Mouse (Mus musculus): ENCODE data around the gene Hal. TPM values are rescaled to one million over a fixed set of nuclear protein-coding genes. Genes with fewer than 3 reads are reported as not detected.

The Hal gene
- polyA plus RNA-seq, 1 experiment from 2014 or later, result 3.4 TPM

GRCm38 (mm10) chr10:93515927-93516326, 27.4 kb downstream of the Hal start:
- H3K27me3 ChIP-seq, result no peaks in the 10 kb centered on the region
- no peak overlapping the region for H3K4me3 ChIP-seq (replicated peaks)
- no peaks in the 10 kb centered on the region for H3K36me3 ChIP-seq
- H3K27ac ChIP-seq (replicated peaks), result no peak overlapping the region
- no peak for ATAC-seq (ENCODE audit: insufficient number of reproducible peaks, low FRiP score, low TSS enrichment, low read depth)
- H3K4me1 ChIP-seq, result no peaks in the 10 kb centered on the region
- no peak overlapping the region for H3K4me2 ChIP-seq (replicated peaks)
- H3K9ac ChIP-seq, result no peak overlapping the region
- WGBS, result 83% methylated on average over 12 of the region's 12 CpGs
- H3K9me3 ChIP-seq (replicated peaks), result no peaks in the 10 kb centered on the region

DNA sequence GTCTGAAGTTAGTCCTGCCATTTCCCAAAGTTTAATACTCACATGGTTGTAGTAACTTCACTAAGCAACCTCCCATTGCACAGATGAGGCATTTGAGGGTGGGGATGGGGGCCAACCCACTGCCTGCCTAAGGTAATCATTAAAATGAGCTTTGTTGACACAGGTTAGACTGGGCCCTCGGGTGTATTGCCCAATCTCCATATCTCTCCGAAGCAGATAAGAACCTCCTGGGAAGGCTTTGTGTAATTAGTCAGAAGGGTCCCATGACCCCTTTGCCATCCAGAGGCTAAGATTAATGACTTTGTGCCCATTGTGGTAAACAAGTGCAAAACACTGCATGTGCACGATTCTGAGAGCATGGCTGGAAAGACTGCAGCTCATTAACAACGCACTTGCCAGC, 29.2 kb downstream of the Hal start:
- Histone ChIP-seq H3K4me2 (replicated peaks) (no peak overlapping the region), H3K4me3 (replicated peaks) (no peak overlapping the region), H3K9me3 (replicated peaks) (no peaks in the 10 kb centered on the region), H3K4me1 (no peaks in the 10 kb centered on the region), H3K36me3 (no peaks in the 10 kb centered on the region), H3K27me3 (no peaks in the 10 kb centered on the region), H3K9ac (no peak overlapping the region), H3K27ac (replicated peaks) (no peak overlapping the region)
- WGBS, result 68% methylated on average over 4 of the region's 4 CpGs
- no peak for ATAC-seq (ENCODE audit: insufficient number of reproducible peaks, low FRiP score, low TSS enrichment, low read depth)

DNA sequence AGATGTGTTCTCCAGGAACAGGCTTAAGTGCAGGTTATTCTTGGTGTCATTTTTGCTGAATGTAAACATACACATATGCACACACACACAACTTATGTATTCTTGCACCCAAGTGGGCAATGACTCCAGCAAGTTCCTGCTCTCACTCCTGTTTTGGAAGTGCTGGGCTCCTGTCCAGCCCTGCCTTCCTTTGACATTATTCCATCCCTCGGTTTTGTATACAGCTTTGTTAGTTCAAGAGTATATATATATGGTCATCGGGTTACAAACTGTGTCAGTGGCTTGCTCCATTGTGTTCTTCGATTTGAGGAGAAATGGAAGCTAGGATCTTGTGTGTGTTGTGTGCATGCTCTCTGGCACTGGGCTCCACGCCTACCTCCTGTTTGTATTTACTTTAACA, 29.6 kb downstream of the Hal start:
- Histone ChIP-seq H3K9ac (no peak overlapping the region), H3K4me2 (replicated peaks) (no peak overlapping the region), H3K27me3 (no peaks in the 10 kb centered on the region), H3K4me3 (replicated peaks) (no peak overlapping the region), H3K27ac (replicated peaks) (no peak overlapping the region), H3K4me1 (no peaks in the 10 kb centered on the region), H3K36me3 (no peaks in the 10 kb centered on the region), H3K9me3 (replicated peaks) (no peaks in the 10 kb centered on the region)
- 78% methylated on average over 4 of the region's 4 CpGs for WGBS
- no peak for ATAC-seq (ENCODE audit: insufficient number of reproducible peaks, low FRiP score, low TSS enrichment, low read depth)

DNA sequence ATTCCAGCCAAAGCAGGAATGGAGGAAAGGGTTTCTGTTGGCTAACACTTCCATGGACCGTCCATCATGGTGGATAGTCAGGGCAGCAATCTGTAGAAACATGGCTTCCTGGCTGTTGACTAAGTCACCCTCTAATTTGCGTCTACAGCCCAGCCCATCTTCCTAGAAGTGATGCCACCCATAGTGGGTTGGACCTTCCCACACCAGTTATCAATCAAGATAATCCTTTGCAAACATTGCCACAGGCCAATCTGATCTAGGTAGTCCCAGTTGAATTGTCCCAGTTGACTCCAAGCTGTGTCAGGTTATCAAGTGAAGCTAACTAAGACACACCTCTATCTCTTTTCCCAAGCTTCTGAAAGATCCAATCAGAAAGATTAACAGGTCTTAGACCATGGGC, 30.1 kb downstream of the Hal start:
- no peak overlapping the region for H3K4me3 ChIP-seq (replicated peaks)
- no peak overlapping the region for H3K4me2 ChIP-seq (replicated peaks)
- H3K27ac ChIP-seq (replicated peaks), result no peak overlapping the region
- no peak for ATAC-seq (ENCODE audit: insufficient number of reproducible peaks, low FRiP score, low TSS enrichment, low read depth)
- 92% methylated on average over 2 of the region's 2 CpGs for WGBS
- H3K9ac ChIP-seq, result no peak overlapping the region
- H3K4me1 ChIP-seq, result no peaks in the 10 kb centered on the region
- no peaks in the 10 kb centered on the region for H3K27me3 ChIP-seq
- H3K9me3 ChIP-seq (replicated peaks), result no peaks in the 10 kb centered on the region
- no peaks in the 10 kb centered on the region for H3K36me3 ChIP-seq

DNA sequence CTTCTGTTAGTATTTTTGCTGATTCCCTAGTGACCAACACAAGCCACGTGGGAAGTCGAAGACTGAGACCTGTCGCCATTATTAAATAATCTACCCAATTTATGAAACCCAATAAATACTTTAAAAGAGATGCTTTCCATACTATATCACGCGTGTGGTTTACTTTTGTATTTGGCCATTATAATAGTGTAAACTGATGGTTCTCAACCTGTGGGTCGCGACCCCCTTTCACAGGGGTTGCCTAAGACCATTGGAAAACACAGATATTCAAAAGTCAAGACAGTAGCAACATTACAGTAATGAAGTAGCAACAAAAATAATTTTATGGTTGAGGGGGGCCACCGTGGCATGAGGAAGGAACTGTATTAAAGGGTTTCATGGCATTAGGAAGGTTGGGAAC, 30.6 kb downstream of the Hal start:
- no peaks in the 10 kb centered on the region for H3K27me3 ChIP-seq
- no peaks in the 10 kb centered on the region for H3K9me3 ChIP-seq (replicated peaks)
- no peaks in the 10 kb centered on the region for H3K4me1 ChIP-seq
- H3K4me3 ChIP-seq (replicated peaks), result no peak overlapping the region
- H3K36me3 ChIP-seq, result no peaks in the 10 kb centered on the region
- no peak overlapping the region for H3K9ac ChIP-seq
- no peak for ATAC-seq (ENCODE audit: insufficient number of reproducible peaks, low FRiP score, low TSS enrichment, low read depth)
- WGBS, result 87% methylated on average over 8 of the region's 8 CpGs
- H3K4me2 ChIP-seq (replicated peaks), result no peak overlapping the region
- no peak overlapping the region for H3K27ac ChIP-seq (replicated peaks)

DNA sequence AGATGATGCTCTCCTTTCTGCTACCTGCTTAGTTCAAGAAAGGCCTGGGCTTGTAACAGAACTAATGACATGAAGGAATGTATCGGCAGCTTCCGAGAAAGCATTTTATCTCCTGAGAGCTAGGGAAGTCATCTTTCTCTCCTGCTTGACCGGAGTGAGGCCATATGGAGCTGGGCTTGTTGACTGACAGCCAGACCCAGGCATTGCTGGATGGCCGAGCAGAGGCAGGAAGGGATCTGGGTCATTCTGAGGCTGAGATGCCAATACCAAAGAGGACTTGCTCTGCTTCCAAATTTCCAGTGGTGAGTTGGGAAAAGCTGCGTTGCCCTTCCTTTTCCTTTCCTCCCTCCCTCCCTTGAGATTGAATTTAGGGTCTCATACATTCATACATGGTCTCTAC, 31.2 kb downstream of the Hal start:
- Histone ChIP-seq H3K4me2 (replicated peaks) (no peak overlapping the region), H3K27me3 (no peaks in the 10 kb centered on the region), H3K27ac (replicated peaks) (no peak overlapping the region), H3K9me3 (replicated peaks) (no peaks in the 10 kb centered on the region), H3K9ac (no peak overlapping the region), H3K4me1 (no peaks in the 10 kb centered on the region), H3K4me3 (replicated peaks) (no peak overlapping the region), H3K36me3 (no peaks in the 10 kb centered on the region)
- 76% methylated on average over 5 of the region's 5 CpGs for WGBS
- no peak for ATAC-seq (ENCODE audit: insufficient number of reproducible peaks, low FRiP score, low TSS enrichment, low read depth)

DNA sequence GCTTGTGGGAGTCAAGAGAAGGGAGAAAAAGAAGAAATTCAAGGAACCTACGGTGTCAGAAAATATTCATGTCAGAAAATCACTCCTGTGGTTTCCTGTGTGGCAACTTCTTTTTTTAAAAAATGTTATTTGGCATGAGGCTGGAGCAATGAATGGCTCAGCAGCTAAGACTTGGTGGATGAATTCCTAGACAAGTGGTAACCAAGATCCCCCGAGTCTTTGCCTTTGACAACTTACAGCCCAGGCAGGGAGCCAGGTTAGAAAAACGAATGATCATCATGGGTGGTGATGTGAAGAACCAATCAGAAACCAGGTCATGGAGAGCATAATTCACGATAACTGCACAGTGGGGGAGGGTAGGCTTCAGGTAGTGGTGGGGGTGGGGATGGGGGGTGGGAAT, 32.4 kb downstream of the Hal start:
- Histone ChIP-seq H3K4me2 (replicated peaks) (no peak overlapping the region), H3K27me3 (no peaks in the 10 kb centered on the region), H3K36me3 (no peaks in the 10 kb centered on the region), H3K9me3 (replicated peaks) (no peaks in the 10 kb centered on the region), H3K4me1 (no peaks in the 10 kb centered on the region), H3K27ac (replicated peaks) (no peak overlapping the region), H3K4me3 (replicated peaks) (no peak overlapping the region), H3K9ac (no peak overlapping the region)
- 59% methylated on average over 4 of the region's 4 CpGs for WGBS
- no peak for ATAC-seq (ENCODE audit: insufficient number of reproducible peaks, low FRiP score, low TSS enrichment, low read depth)

DNA sequence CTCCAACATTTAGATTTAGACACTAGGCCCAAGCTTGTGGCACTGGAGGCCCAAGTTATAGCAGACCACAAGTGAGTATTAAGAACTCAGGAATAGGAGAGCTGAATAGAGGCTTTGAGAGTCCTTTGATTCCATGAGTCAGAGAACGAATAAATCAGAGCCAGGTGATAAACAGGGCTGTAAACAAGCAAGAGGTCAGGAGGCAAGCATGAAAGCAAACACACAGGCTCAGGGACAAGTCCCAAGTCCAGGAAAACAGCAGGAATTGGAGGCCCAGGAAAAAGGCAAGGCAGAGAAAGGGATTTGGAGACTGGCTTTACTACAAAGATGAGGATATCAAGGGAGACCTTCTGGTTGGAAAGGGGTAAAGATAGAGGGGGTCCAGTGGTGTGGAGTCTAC, 36.8 kb downstream of the Hal start:
- Histone ChIP-seq H3K4me1 (no peaks in the 10 kb centered on the region), H3K27ac (replicated peaks) (no peak overlapping the region), H3K9me3 (replicated peaks) (no peaks in the 10 kb centered on the region), H3K36me3 (no peaks in the 10 kb centered on the region), H3K9ac (no peak overlapping the region), H3K4me2 (replicated peaks) (no peak overlapping the region), H3K27me3 (no peaks in the 10 kb centered on the region), H3K4me3 (replicated peaks) (no peak overlapping the region)
- 70% methylated on average over 1 of the region's 1 CpGs for WGBS
- no peak for ATAC-seq (ENCODE audit: insufficient number of reproducible peaks, low FRiP score, low TSS enrichment, low read depth)

GRCm38 (mm10) chr10:93538287-93538686, 49.7 kb downstream of the Hal start:
- H3K36me3 ChIP-seq, result no peaks in the 10 kb centered on the region
- H3K4me3 ChIP-seq (replicated peaks), result no peak overlapping the region
- H3K27ac ChIP-seq (replicated peaks), result no peak overlapping the region
- no peaks in the 10 kb centered on the region for H3K9me3 ChIP-seq (replicated peaks)
- WGBS, result 94% methylated on average over 2 of the region's 2 CpGs
- H3K4me1 ChIP-seq, result peaks cover 14% of the 10 kb centered on the region
- H3K4me2 ChIP-seq (replicated peaks), result no peak overlapping the region
- no peak overlapping the region for H3K9ac ChIP-seq
- no peak for ATAC-seq (ENCODE audit: insufficient number of reproducible peaks, low FRiP score, low TSS enrichment, low read depth)
- H3K27me3 ChIP-seq, result peaks cover 14% of the 10 kb centered on the region; the same call in 1 of the 2 replicates

- Histone ChIP-seq H3K4me2 (replicated peaks) (no peak overlapping the region), H3K9ac (no peak overlapping the region), H3K36me3 (no peaks in the 10 kb centered on the region), H3K4me1 (peaks cover 14% of the 10 kb centered on the region), H3K4me3 (replicated peaks) (no peak overlapping the region), H3K9me3 (replicated peaks) (no peaks in the 10 kb centered on the region), H3K27ac (replicated peaks) (no peak overlapping the region), H3K27me3 (peaks cover 14% of the 10 kb centered on the region; the same call in 1 of the 2 replicates)
- 67% methylated on average over 6 of the region's 6 CpGs for WGBS
- ATAC-seq (ENCODE audit: insufficient number of reproducible peaks, low FRiP score, low TSS enrichment, low read depth), result no peak
These were observed 50.2 kb downstream of the Hal start for GRCm38 (mm10) chr10:93538818-93539217.

DNA sequence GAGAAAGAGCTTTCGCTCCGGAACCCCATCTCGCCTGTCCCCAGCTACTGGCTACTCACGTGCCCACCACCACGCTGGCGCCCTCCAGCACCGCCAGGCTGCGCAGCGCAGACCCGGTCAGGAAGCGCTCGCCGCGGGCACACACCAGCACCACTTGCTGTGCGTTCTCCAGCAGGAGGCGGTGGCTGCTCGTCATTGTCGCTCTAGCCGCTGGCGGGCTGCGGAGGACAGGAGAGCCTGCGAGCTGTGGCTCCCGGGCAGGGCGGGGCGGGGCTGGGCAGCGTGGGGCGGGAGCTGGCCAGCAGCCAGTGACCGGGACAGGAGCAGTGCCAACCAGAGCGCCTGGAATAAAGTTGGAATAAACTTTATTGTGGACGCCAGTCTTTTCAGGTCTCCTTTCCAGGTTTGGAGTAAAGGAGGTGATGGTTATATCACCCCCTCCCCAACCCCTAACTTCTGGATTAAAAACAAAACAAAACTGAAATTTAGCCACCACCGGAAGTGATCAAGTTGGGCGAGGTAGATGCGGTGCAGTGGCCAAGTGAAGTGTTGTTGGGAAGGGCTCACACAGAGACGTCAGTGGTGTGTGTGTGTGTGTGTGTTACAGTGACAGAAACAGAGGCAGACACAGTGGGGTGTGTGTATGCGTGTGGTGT, 51.3 kb downstream of the Hal start, which contains the start of gene Amdhd1:
TSS of gene Amdhd1 (minus strand) at position 259 of the 656 bp plus-strand sequence.
- ATAC-seq (ENCODE audit: insufficient number of reproducible peaks, low FRiP score, low TSS enrichment, low read depth), result peak; percentile 88
- Histone ChIP-seq H3K36me3 (no peaks in the 10 kb centered on the region), H3K4me1 (peaks cover 10% of the 10 kb centered on the region; the same call in 1 of the 2 replicates), H3K4me2 (replicated peaks) (peak within 1 kb of the TSS; percentile 71), H3K9ac (no peak within 1 kb of the TSS), H3K27ac (replicated peaks) (no peak within 1 kb of the TSS), H3K9me3 (replicated peaks) (no peaks in the 10 kb centered on the region), H3K27me3 (peaks cover 9% of the 10 kb centered on the region; the same call in 1 of the 2 replicates), H3K4me3 (replicated peaks) (peak within 1 kb of the TSS; percentile 41)
- WGBS, result 2% methylated on average over 35 of the region's 35 CpGs

Measured in embryonic facial prominence, embryonic 15.5 days (tissue).